Mouse (Mus musculus) brain, embryonic 14.5 days (tissue): ENCODE results near the gene Picalm.
"Not testable (repeated sequence)": the region's sequence is repeated elsewhere in the genome, so short reads cannot be mapped to it uniquely, and the experiment has no call there.

ENCODE experiments used
- CTCF ChIP-seq: fragments of 200-500 bp; IDR thresholded peaks from 2 replicates; pipeline ENCODE4 v1.5.1; 2012; ENCODE audit warnings: inconsistent platforms, mild to moderate bottlenecking, moderate library complexity, borderline replicate concordance; ENCODE audit not compliant: insufficient read depth, insufficient read length; ENCODE audit errors: extremely low read depth
- POLR2A ChIP-seq: fragments of 200-500 bp; IDR thresholded peaks from 2 replicates; pipeline ENCODE4 v1.6.1; 2012; ENCODE audit warnings: mild to moderate bottlenecking, inconsistent platforms, borderline replicate concordance; ENCODE audit not compliant: poor library complexity, insufficient read depth, insufficient read length, severe bottlenecking; ENCODE audit errors: extremely low read depth

- TF ChIP-seq CTCF, POLR2A: not testable (repeated sequence)
Observed at GRCm38 (mm10) chr7:90167777-90168176, 37.8 kb downstream of the Picalm start.
